Mouse (Mus musculus) hindbrain, embryonic 10.5 days (tissue): ENCODE results near the gene Sephs1. TPM values are rescaled to one million over a fixed set of nuclear protein-coding genes. Genes with fewer than 3 reads are reported as not detected.
"Not testable (repeated sequence)": the region's sequence is repeated elsewhere in the genome, so short reads cannot be mapped to it uniquely, and the experiment has no call there.

Source experiments
- DNase-seq: peaks from one replicate; pipeline ENCODE4 v3.0.0-alpha.2; 2017; ENCODE audit warnings: low spot score
- H3K27ac ChIP-seq: fragments of 300-500 bp; sonication (generic); 2 replicates; pipeline ENCODE4 v1.5.1; 2016; ENCODE audit warnings: mild to moderate bottlenecking, moderate library complexity
- H3K27me3 ChIP-seq: fragments of 300-500 bp; sonication (generic); 2 replicates; pipeline ENCODE4 v1.6.1; 2016; ENCODE audit warnings: mild to moderate bottlenecking; ENCODE audit not compliant: poor library complexity, insufficient read depth, severe bottlenecking
- H3K36me3 ChIP-seq: fragments of 300-500 bp; sonication (generic); 2 replicates; pipeline ENCODE4 v1.6.1; 2016; ENCODE audit warnings: mild to moderate bottlenecking, moderate library complexity
- H3K4me1 ChIP-seq: fragments of 300-500 bp; sonication (generic); replicated peaks from 2 replicates; pipeline ENCODE4 v1.6.1; 2016; ENCODE audit warnings: mild to moderate bottlenecking
- H3K4me3 ChIP-seq: fragments of 300-500 bp; sonication (generic); 2 replicates; pipeline ENCODE4 v1.5.1; 2016; ENCODE audit warnings: mild to moderate bottlenecking, moderate library complexity
- H3K9me3 ChIP-seq: fragments of 300-500 bp; sonication (generic); 2 replicates; pipeline ENCODE4 v1.6.1; 2016; ENCODE audit warnings: mild to moderate bottlenecking, moderate library complexity
- WGBS: fragments of 180-500 bp; shearing (Covaris S2); methylation state at CpG from one replicate; pipeline ENCODE4 v1.1.7; 2016; 5-methylcytosine and 5-hydroxymethylcytosine counted together
- polyA plus RNA-seq: library from polyadenylated mRNA; unstranded; fragments of >200 nt; fragmentation: Nextera tagmentation; extraction: Ambion mirVana; gene quantifications from 2 replicates; pipeline ENCODE4 v1.2.1, GENCODE M21; 2016

The Sephs1 gene
- polyA plus RNA-seq, 1 experiment from 2014 or later: 109 TPM

DNA sequence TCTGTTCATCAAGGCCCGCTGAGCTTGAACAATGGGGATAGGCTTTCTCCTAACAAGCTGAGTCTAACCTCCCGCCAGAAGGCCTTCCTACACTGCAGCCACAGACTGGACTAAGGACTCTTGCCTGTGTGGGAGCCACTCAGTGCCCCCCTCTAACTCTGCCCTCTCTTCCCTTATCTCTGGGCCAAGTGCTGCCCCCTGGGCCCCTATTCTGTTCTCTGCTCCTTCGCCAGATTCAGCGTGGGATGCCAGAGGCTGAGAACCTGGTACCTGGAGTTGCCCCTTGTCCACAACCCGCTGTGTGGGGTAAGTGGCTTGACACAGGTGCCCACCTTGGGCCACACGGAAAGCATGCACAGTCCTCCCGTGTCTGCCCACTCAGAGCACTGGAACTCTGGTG lies 32.6 kb downstream of the Sephs1 start:
- Histone ChIP-seq H3K27me3 (no peaks in the 10 kb centered on the region), H3K4me1 (peaks cover 30% of the 10 kb centered on the region), H3K4me3 (no peak overlapping the region), H3K27ac (peak overlapping the region; percentile 70), H3K36me3 (peaks cover 9% of the 10 kb centered on the region; the same call in 1 of the 2 replicates), H3K9me3 (peaks cover 10% of the 10 kb centered on the region; the same call in 1 of the 2 replicates)
- 68% methylated on average over 7 of the region's 7 CpGs for WGBS
- no peak for DNase-seq

DNA sequence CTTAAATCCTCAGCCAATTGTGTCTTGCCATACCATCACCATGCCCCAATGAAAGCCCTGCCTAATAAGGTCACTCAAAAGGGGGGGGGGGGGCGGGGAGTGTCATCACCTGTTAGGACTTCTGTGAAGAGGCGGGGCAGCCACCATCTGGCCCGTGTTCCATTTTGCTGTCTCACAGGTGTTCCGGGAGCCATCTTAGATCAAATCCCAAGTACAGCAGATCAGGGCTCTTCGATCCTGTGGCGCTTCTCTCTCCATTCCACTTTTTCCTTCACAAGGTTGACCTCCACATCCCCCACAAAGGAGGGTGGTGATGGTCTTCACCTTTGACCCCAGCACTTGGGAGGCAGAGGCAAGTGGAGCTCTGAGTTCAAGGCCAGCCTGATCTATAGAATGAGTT lies 34.7 kb downstream of the Sephs1 start:
- peaks cover 10% of the 10 kb centered on the region; the same call in 1 of the 2 replicates for H3K9me3 ChIP-seq
- no peaks in the 10 kb centered on the region for H3K27me3 ChIP-seq
- H3K36me3 ChIP-seq: no peaks in the 10 kb centered on the region
- WGBS: 69% methylated on average over 6 of the region's 6 CpGs
- peaks cover 36% of the 10 kb centered on the region for H3K4me1 ChIP-seq
- H3K27ac ChIP-seq: no peak overlapping the region
- H3K4me3 ChIP-seq: no peak overlapping the region
- no peak for DNase-seq

GRCm38 (mm10) chr2:4917326-4918021 lies 36.1 kb downstream of the Sephs1 start:
- H3K4me1 ChIP-seq: peaks cover 36% of the 10 kb centered on the region
- H3K27me3 ChIP-seq: no peaks in the 10 kb centered on the region
- 0 out of 2 replicates have a peak, but pooled peaks cover 6% of the 10 kb centered on the region for H3K9me3 ChIP-seq
- H3K4me3 ChIP-seq: peak overlapping the region; percentile 33
- peak; percentile 70 for DNase-seq
- H3K36me3 ChIP-seq: no peaks in the 10 kb centered on the region
- H3K27ac ChIP-seq: peak overlapping the region; percentile 94
- WGBS: 18% methylated on average over 8 of the region's 8 CpGs

DNA sequence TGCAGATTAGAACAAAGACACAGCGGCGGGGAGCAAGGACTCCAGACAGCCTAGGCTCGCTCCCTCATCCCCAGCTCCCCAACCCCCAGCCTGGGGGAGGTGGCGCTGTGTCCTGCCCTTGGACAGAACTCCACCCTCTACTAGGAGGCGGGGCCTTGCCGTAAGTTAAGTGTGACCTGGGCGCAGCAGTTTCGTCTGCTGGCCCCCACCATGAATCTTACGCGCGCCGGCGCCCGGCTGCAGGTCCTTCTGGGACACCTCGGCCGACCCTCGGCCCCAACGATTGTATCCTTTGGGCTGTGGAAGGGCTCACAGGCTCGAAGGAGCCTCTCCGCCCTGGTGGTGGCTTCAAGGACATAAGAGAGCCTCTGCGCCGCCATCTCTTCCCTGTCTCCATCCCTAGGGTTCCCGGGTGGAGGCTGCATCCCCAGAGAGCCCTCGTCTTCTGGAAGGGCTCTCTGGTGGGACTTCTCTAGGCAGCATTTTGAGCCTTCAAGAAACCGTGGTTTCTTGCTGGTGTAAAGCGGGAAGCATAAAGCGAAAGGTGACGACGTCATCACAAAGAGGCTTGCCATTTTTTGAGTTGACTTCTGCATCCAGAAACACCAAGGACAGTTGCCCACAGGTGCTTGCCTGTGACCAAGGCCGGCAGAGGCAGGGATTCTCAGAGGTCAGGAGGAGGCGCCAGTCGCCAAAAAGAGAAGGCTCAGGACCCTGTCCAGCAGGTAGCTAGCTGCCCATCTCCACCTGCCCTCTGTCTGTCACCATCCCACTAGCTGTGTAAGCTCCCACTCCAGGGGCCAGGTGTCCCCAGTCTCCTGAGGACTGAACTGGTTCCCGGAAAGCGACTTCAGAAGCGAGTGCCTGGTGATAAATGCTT lies 37.7 kb downstream of the Sephs1 start, which contains the start of gene Phyh:
Gene Phyh (plus strand): TSS at position 160 of the 880 bp plus-strand sequence.
- Histone ChIP-seq H3K4me1 (peaks cover 27% of the 10 kb centered on the region), H3K36me3 (0 out of 2 replicates have a peak, but pooled peaks cover 1% of the 10 kb centered on the region), H3K9me3 (no peaks in the 10 kb centered on the region), H3K4me3 (peak within 1 kb of the TSS; percentile 69), H3K27me3 (no peaks in the 10 kb centered on the region), H3K27ac (peak within 1 kb of the TSS; percentile 94)
- peak; percentile 87 for DNase-seq
- 5% methylated on average over 35 of the region's 35 CpGs for WGBS

- H3K27ac ChIP-seq: no peak overlapping the region
- no peak for DNase-seq
- H3K4me3 ChIP-seq: no peak overlapping the region
- H3K4me1 ChIP-seq: peaks cover 26% of the 10 kb centered on the region
- WGBS: 64% methylated on average over 5 of the region's 5 CpGs
- H3K9me3 ChIP-seq: peaks cover 5% of the 10 kb centered on the region; the same call in 1 of the 2 replicates
- H3K27me3 ChIP-seq: no peaks in the 10 kb centered on the region
- H3K36me3 ChIP-seq: peaks cover 10% of the 10 kb centered on the region; the same call in 1 of the 2 replicates
Observed at GRCm38 (mm10) chr2:4921019-4921418, 39.7 kb downstream of the Sephs1 start.

GRCm38 (mm10) chr2:4922476-4923164 lies 41.3 kb downstream of the Sephs1 start:
- WGBS: 71% methylated on average over 7 of the region's 7 CpGs
- Histone ChIP-seq H3K36me3 (peaks cover 14% of the 10 kb centered on the region; the same call in 1 of the 2 replicates), H3K4me3 (no peak overlapping the region), H3K4me1 (peaks cover 19% of the 10 kb centered on the region), H3K27me3 (no peaks in the 10 kb centered on the region), H3K9me3 (peaks cover 5% of the 10 kb centered on the region; the same call in 1 of the 2 replicates), H3K27ac (no peak overlapping the region)
- DNase-seq: no peak

GRCm38 (mm10) chr2:4927391-4927790 lies 46.0 kb downstream of the Sephs1 start:
- Histone ChIP-seq H3K27me3 (no peaks in the 10 kb centered on the region), H3K27ac (no peak overlapping the region), H3K36me3 (peaks cover 45% of the 10 kb centered on the region), H3K9me3 (peaks cover 5% of the 10 kb centered on the region; the same call in 1 of the 2 replicates), H3K4me1 (no peaks in the 10 kb centered on the region), H3K4me3 (no peak overlapping the region)
- 86% methylated on average over 3 of the region's 3 CpGs for WGBS
- no peak for DNase-seq

GRCm38 (mm10) chr2:4929230-4929629 lies 47.9 kb downstream of the Sephs1 start:
- Histone ChIP-seq H3K4me3 (no peak overlapping the region), H3K36me3 (peaks cover 51% of the 10 kb centered on the region), H3K9me3 (peaks cover 5% of the 10 kb centered on the region; the same call in 1 of the 2 replicates), H3K4me1 (no peaks in the 10 kb centered on the region), H3K27ac (no peak overlapping the region), H3K27me3 (no peaks in the 10 kb centered on the region)
- no peak for DNase-seq
- WGBS: 89% methylated on average over 2 of the region's 2 CpGs

GRCm38 (mm10) chr2:4934516-4934915 lies 53.2 kb downstream of the Sephs1 start:
- H3K27ac ChIP-seq: no peak overlapping the region
- H3K36me3 ChIP-seq: peaks cover 62% of the 10 kb centered on the region
- H3K4me3 ChIP-seq: no peak overlapping the region
- no peaks in the 10 kb centered on the region for H3K27me3 ChIP-seq
- H3K4me1 ChIP-seq: no peaks in the 10 kb centered on the region
- WGBS: 93% methylated on average over 9 of the region's 9 CpGs
- DNase-seq: no peak
- H3K9me3 ChIP-seq: no peaks in the 10 kb centered on the region

GRCm38 (mm10) chr2:4937931-4938330 lies 56.6 kb downstream of the Sephs1 start:
- Histone ChIP-seq H3K36me3 (peaks cover 50% of the 10 kb centered on the region), H3K27me3 (no peaks in the 10 kb centered on the region), H3K4me1 (no peaks in the 10 kb centered on the region), H3K27ac (no peak overlapping the region), H3K4me3 (no peak overlapping the region), H3K9me3 (no peaks in the 10 kb centered on the region)
- DNase-seq: no peak
- WGBS: 91% methylated on average over 7 of the region's 7 CpGs

DNA sequence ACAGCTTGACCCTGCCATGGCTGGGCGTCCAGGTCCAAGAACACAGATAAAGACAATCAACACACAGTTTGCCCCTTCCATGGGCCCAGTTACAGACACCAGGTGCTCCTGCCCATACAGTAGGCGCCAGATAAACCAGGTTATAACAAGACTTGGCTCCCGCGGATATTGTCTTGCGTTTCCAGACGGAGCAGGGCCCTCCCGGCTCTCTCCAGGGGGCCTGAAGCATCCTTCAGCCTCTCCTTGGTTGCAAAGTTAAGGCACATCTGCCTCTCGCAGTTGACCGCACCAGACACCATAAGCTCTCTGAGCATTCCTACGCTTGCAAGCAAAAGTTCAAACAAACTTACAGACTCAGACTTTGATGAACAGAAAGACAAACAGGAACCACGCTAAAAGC lies 59.5 kb downstream of the Sephs1 start:
- DNase-seq: no peak
- Histone ChIP-seq H3K27me3 (no peaks in the 10 kb centered on the region), H3K36me3 (peaks cover 39% of the 10 kb centered on the region), H3K4me1 (no peaks in the 10 kb centered on the region), H3K27ac (no peak overlapping the region), H3K4me3 (no peak overlapping the region), H3K9me3 (peaks cover 8% of the 10 kb centered on the region)
- WGBS: 90% methylated on average over 11 of the region's 11 CpGs

DNA sequence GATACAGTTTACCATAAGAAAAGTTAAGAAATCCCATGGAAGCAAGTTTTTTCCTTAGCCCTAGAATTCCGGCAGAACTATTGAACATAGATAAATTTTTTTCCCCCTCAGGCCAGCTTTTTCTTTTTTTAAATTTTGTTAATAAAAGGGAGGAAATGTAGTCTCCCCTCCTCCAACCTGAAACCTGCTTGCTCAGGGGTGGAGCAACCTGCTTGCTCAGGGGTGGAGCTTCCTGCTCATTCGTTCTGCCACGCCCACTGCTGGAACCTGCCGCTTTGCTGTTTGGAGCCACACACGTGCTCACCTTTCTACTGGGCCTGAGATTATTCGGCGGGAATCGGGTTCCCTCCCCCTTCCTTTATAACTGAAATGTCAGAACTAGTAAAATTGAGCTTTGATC lies 68.3 kb downstream of the Sephs1 start:
- 85% methylated on average over 8 of the region's 8 CpGs for WGBS
- H3K9me3 ChIP-seq, H3K27me3 ChIP-seq, H3K36me3 ChIP-seq, H3K27ac ChIP-seq, DNase-seq, H3K4me3 ChIP-seq, H3K4me1 ChIP-seq: not testable (repeated sequence)
